Mouse (Mus musculus) limb, embryonic 11.5 days (tissue): ENCODE results near the gene Acoxl. TPM values are rescaled to one million over a fixed set of nuclear protein-coding genes. Genes with fewer than 3 reads are reported as not detected.

Source experiments
- ATAC-seq: fragments of 200-750 bp; cut with Nextera tagmentation; 2 replicates; pipeline ENCODE4 v1.8.0; 2017; ENCODE audit warnings: low read depth; ENCODE audit not compliant: insufficient number of reproducible peaks, low FRiP score, low TSS enrichment
- DNase-seq: peaks from one replicate; pipeline ENCODE4 v3.0.0-alpha.2; 2015; ENCODE audit warnings: low spot score
- H3K27ac ChIP-seq: fragments of 300-500 bp; sonication (generic); replicated peaks from 2 replicates; pipeline ENCODE4 v1.5.1; 2014; ENCODE audit warnings: low read depth, mild to moderate bottlenecking, low read length
- H3K27me3 ChIP-seq: fragments of 300-500 bp; sonication (generic); 2 replicates; pipeline ENCODE4 v1.6.1; 2014; ENCODE audit warnings: mild to moderate bottlenecking, low read length, mixed read lengths; ENCODE audit not compliant: control insufficient read depth, insufficient read depth
- H3K36me3 ChIP-seq: fragments of 300-500 bp; sonication (generic); 2 replicates; pipeline ENCODE4 v1.6.1; 2014; ENCODE audit warnings: mild to moderate bottlenecking, low read length, moderate library complexity, mixed read lengths; ENCODE audit not compliant: control insufficient read depth, insufficient read depth
- H3K4me1 ChIP-seq: fragments of 300-500 bp; sonication (generic); 2 replicates; pipeline ENCODE4 v1.6.1; 2014; ENCODE audit warnings: low read length, mixed read lengths; ENCODE audit not compliant: control insufficient read depth, insufficient read depth
- H3K4me2 ChIP-seq: fragments of 300-500 bp; sonication (generic); 2 replicates; pipeline ENCODE4 v1.6.1; 2014; ENCODE audit warnings: low read depth, mild to moderate bottlenecking, moderate library complexity; ENCODE audit not compliant: severe bottlenecking
- H3K4me3 ChIP-seq: fragments of 300-500 bp; sonication (generic); 2 replicates; pipeline ENCODE4 v1.5.1; 2014; ENCODE audit warnings: low read depth, low read length
- H3K9ac ChIP-seq: fragments of 300-500 bp; sonication (generic); 2 replicates; pipeline ENCODE4 v1.6.1; 2014; ENCODE audit warnings: mild to moderate bottlenecking, low read length
- H3K9me3 ChIP-seq: fragments of 300-500 bp; sonication (generic); 2 replicates; pipeline ENCODE4 v1.6.1; 2016; ENCODE audit warnings: low read length; ENCODE audit not compliant: control insufficient read depth
- WGBS: fragments of 180-500 bp; shearing (Covaris S2); extraction: QIAGEN DNeasy Blood & Tissue Kit; methylation state at CpG from one replicate; pipeline ENCODE4 v1.1.7; 2014; 5-methylcytosine and 5-hydroxymethylcytosine counted together
- polyA plus RNA-seq: library from polyadenylated mRNA; unstranded; fragments of >200 nt; fragmentation: Nextera tagmentation; extraction: Ambion mirVana; gene quantifications from 2 replicates; pipeline ENCODE4 v1.2.1, GENCODE M21; 2014

Acoxl gene
- polyA plus RNA-seq, 1 experiment from 2014 or later, result 0.31 TPM

DNA sequence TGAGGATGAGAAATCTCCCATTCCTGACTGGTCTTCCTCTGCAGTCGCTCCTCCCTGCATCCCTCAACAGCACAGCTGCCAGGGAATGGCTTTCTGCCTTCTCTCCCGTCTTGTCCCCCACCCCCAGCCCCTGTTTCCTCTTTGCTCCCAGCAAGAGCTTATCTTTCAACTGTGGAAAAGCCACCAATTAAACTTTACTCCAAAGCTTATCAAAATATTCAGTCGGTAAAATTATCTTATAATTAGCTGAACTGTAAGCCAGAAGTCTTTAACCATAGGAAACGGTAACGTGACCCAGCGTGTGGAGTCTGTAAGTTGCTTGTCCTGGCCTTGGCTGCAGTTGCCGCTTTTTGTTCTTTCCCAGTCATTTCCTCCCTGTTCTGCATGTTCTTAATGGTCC, 70.2 kb downstream of the Acoxl start:
- ATAC-seq (no peak), DNase-seq (no peak)
- WGBS, result 21% methylated on average over 7 of the region's 7 CpGs
- Histone ChIP-seq H3K9me3 (no peaks in the 10 kb centered on the region), H3K9ac (no peak overlapping the region), H3K27me3 (no peaks in the 10 kb centered on the region), H3K36me3 (no peaks in the 10 kb centered on the region), H3K4me3 (no peak overlapping the region), H3K4me2 (no peak overlapping the region), H3K4me1 (peaks cover 32% of the 10 kb centered on the region), H3K27ac (no peak overlapping the region)

DNA sequence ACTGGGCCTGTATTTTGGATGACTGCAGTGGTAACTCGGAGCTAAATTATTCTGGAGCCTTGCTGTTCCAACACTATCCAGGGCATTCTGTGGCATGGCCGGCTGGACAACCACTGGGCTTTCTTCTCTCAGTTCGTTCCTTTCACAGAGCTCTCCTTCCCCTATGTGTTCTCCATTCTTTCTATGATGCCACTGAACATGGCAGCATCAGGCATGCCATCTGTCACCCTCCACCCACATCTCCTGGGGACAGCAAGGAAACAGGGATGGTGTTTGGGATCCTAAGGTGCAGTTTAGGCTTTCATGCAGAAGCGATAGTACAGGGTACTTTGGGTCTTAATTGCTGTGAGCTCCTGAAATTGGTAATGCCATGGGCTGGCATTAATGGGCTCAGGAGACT, 71.1 kb downstream of the Acoxl start:
- H3K9me3 ChIP-seq, result no peaks in the 10 kb centered on the region
- no peaks in the 10 kb centered on the region for H3K36me3 ChIP-seq
- no peaks in the 10 kb centered on the region for H3K27me3 ChIP-seq
- no peak overlapping the region for H3K4me3 ChIP-seq
- H3K27ac ChIP-seq, result no peak overlapping the region
- no peak for ATAC-seq
- DNase-seq, result no peak
- no peak overlapping the region for H3K4me2 ChIP-seq
- peaks cover 29% of the 10 kb centered on the region for H3K4me1 ChIP-seq
- H3K9ac ChIP-seq, result no peak overlapping the region
- WGBS, result 92% methylated on average over 4 of the region's 4 CpGs

DNA sequence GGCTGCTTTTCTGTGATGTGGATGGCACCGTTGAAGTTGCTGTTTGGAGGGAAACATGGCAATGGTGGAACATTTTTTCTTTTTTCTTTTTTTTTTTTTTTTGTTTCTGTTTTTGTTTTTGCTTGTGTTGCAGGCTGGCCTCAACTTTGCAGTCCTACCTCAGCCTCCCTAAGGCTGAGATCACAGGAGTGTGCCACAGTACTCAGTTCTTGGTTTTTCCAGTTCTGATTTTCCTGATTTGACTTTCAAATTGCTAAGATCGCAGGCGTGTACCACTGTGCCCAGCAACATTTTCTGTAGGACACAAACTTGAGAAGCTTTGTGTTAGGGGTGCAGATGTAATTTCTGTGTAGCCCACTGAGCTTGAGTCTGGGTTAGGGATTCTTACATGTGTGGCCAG, 72.9 kb downstream of the Acoxl start:
- Histone ChIP-seq H3K27ac (no peak overlapping the region), H3K36me3 (no peaks in the 10 kb centered on the region), H3K9me3 (no peaks in the 10 kb centered on the region), H3K4me3 (no peak overlapping the region), H3K4me2 (no peak overlapping the region), H3K9ac (no peak overlapping the region), H3K27me3 (no peaks in the 10 kb centered on the region), H3K4me1 (peaks cover 22% of the 10 kb centered on the region)
- ATAC-seq (no peak), DNase-seq (no peak)
- 89% methylated on average over 3 of the region's 3 CpGs for WGBS

DNA sequence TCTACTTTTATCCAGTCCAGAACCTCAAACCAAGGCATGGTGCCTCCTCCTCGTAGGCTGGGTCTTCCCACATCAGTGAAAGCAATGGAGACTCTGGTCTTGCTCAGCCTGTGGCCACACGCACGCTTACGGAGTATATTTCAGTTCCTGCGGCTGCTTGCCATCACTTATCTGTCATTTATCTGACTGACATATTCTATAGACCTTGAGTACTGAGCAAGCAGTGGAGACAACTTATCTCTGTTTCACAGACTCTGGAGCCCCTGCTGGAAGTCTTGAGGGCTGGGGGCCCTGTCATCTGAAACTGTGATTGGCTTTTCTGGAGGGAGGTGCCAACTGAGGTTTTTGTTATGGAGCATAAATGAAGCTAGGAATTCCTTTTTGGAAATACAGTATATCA, 75.4 kb downstream of the Acoxl start:
- Histone ChIP-seq H3K4me1 (peaks cover 2% of the 10 kb centered on the region; the same call in 1 of the 2 replicates), H3K9me3 (no peaks in the 10 kb centered on the region), H3K27ac (no peak overlapping the region), H3K36me3 (no peaks in the 10 kb centered on the region), H3K4me3 (no peak overlapping the region), H3K27me3 (no peaks in the 10 kb centered on the region), H3K4me2 (no peak overlapping the region), H3K9ac (no peak overlapping the region)
- WGBS, result 86% methylated on average over 5 of the region's 5 CpGs
- DNase-seq (no peak), ATAC-seq (no peak)

DNA sequence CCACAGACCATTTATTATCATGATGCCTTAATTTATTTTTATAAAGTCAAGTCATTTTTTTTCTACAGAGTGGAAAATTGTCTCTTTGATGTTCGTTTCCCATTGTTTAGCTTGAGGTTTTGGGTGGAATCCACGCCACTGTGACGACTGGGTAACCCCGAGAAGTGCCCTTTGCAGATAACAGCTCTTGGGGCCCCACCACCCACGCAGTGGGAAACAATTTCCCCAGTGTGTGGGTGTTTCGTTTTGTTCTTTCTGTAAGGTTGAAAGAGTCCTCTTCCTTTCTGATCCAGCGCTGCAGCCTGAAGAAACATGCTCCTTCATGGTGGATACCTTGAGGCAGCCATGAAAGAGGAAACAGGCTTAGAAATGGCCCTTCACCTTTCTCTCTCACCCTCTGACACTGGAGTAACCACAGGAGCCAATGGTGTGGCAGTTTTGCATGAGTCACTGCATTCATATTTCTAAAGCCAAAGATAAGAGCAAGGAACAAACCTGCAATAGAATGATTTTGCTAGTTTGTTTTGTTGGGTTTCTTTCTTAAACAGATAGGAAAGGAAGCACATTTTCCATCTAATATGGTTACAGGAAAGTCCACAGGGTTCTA, 78.2 kb downstream of the Acoxl start:
- H3K27ac ChIP-seq, result no peak overlapping the region
- no peaks in the 10 kb centered on the region for H3K4me1 ChIP-seq
- H3K4me3 ChIP-seq, result no peak overlapping the region
- no peaks in the 10 kb centered on the region for H3K9me3 ChIP-seq
- no peaks in the 10 kb centered on the region for H3K27me3 ChIP-seq
- ATAC-seq (no peak), DNase-seq (no peak)
- H3K4me2 ChIP-seq, result no peak overlapping the region
- no peaks in the 10 kb centered on the region for H3K36me3 ChIP-seq
- H3K9ac ChIP-seq, result no peak overlapping the region
- WGBS, result 81% methylated on average over 7 of the region's 7 CpGs

DNA sequence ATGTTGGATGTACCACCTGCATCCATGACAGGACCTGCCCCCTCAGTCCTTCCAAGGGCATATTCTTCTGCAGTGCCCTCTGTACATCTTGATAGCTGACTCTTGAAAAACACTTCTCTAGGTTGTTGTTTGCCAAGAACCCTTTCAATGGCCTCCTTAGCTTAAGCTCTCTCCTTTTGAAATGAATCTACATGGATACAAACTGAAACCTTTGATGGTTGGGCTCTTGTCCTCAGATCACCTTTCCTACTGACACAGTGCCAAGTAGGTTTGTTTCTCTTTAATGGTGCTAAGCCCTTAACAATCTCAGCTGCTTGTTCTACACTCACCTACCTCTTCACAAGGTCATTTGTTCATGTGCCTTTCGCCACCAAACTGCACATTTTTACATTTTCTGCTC, 81.1 kb downstream of the Acoxl start:
- ATAC-seq, result no peak

DNA sequence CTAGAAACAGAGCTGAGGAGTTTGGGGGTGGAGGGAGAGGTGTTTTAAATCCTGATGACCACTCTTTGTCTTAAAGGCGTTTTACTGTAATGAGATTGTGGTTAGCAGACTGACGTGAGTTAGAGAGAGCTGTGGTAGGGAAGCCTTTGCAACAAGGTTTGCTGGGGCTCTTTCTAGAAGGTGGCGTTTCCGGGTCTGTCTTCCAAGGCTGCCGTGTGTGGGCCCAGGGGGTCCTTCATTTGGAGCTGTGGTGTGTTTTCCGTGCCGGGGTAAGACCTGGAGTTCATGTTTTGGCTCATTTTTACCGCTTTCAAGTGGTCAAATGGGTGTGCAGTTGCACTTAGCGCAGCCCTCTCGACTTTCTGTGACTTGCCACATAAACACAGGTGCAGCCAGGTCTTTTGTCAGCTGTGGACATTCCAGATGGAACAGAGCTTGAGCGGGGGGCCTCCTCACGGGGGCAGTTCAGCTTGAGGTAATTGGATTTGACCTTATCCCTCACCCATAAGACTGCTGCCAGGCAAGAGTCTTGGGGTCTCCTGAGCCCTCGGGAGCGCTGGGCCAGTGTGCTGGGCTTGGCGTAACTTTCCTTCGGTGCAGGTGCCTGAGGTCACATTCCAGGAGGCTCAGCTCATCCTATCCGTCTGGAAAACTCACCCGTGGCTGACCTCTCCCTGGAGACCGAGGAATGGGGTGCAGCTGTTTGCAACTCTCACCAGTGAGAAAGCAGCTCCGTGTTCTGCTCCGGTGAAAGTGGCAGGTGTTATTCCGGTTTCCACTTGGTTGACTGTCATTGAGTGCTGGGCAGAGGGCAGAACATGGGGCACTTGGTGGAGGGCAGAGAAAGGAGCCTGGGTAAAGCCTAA, 83.6 kb downstream of the Acoxl start:
- H3K9me3 ChIP-seq, result no peaks in the 10 kb centered on the region
- H3K27ac ChIP-seq, result no peak overlapping the region
- DNase-seq (peak; percentile 51), ATAC-seq (peak; percentile 44)
- no peaks in the 10 kb centered on the region for H3K36me3 ChIP-seq
- 45% methylated on average over 22 of the region's 22 CpGs for WGBS
- H3K27me3 ChIP-seq, result no peaks in the 10 kb centered on the region
- peaks cover 10% of the 10 kb centered on the region for H3K4me1 ChIP-seq
- H3K4me3 ChIP-seq, result no peak overlapping the region
- no peak overlapping the region for H3K4me2 ChIP-seq
- no peak overlapping the region for H3K9ac ChIP-seq

More for the DNA sequence above, 81.1 kb downstream of the Acoxl start:
- Histone ChIP-seq H3K4me2 (no peak overlapping the region), H3K4me1 (peaks cover 5% of the 10 kb centered on the region), H3K27ac (no peak overlapping the region), H3K27me3 (no peaks in the 10 kb centered on the region), H3K9ac (no peak overlapping the region), H3K36me3 (no peaks in the 10 kb centered on the region), H3K9me3 (no peaks in the 10 kb centered on the region), H3K4me3 (no peak overlapping the region)
- DNase-seq, result no peak
- 86% methylated on average over 1 of the region's 1 CpGs for WGBS

DNA sequence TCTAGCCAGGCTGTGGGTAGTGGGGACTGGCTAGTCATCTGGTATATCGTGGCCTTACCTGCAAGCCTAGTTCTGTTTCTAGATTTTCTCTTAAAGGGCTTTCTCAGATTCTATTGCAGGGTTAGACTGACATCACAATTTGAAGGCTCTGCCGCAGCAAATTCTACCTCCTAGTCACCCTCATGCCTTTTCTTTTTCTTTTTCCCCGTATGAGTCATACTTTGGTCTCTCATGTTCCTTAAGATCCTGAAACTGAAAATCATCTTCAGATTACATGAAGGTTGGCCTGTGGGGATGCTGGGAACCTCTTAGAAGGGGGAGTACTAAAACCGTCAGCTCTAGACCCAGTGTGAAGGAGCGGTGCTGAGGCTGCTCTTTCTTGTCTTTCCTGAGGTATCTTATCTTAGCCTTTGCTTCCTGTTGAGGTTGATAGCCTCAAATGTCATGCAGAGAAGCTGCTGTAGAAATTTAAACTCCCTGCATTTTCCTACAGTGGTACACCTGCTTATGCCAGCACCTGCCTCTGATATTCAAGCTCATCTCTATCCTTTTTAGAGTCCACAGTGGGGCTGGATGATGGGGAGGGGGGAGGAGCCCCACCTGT, 84.5 kb downstream of the Acoxl start:
- H3K4me2 ChIP-seq, result no peak overlapping the region
- no peak overlapping the region for H3K4me3 ChIP-seq
- no peak overlapping the region for H3K27ac ChIP-seq
- H3K9ac ChIP-seq, result no peak overlapping the region
- ATAC-seq (no peak), DNase-seq (no peak)
- H3K36me3 ChIP-seq, result no peaks in the 10 kb centered on the region
- 85% methylated on average over 5 of the region's 5 CpGs for WGBS
- H3K9me3 ChIP-seq, result no peaks in the 10 kb centered on the region
- H3K4me1 ChIP-seq, result peaks cover 18% of the 10 kb centered on the region
- H3K27me3 ChIP-seq, result no peaks in the 10 kb centered on the region
